Mouse (Mus musculus) midbrain, embryonic 16.5 days (tissue): ENCODE measurements around the gene Upf2. TPM values are rescaled to one million over a fixed set of nuclear protein-coding genes. Genes with fewer than 3 reads are reported as not detected.
"Not testable (repeated sequence)": the region's sequence is repeated elsewhere in the genome, so short reads cannot be mapped to it uniquely, and the experiment has no call there.

Source experiments
- ATAC-seq: fragments of 200-750 bp; cut with Nextera tagmentation; 2 replicates; pipeline ENCODE4 v1.8.0; 2017; ENCODE audit warnings: moderate TSS enrichment
- H3K27ac ChIP-seq: fragments of 300-500 bp; sonication (generic); 2 replicates; pipeline ENCODE4 v1.5.1; 2014; ENCODE audit warnings: mild to moderate bottlenecking, low read length, mixed read lengths
- H3K27me3 ChIP-seq: fragments of 300-500 bp; sonication (generic); 2 replicates; pipeline ENCODE4 v1.6.1; 2014; ENCODE audit warnings: low read depth, low read length, mixed read lengths; ENCODE audit not compliant: control insufficient read depth, insufficient read depth
- H3K36me3 ChIP-seq: fragments of 300-500 bp; sonication (generic); 2 replicates; pipeline ENCODE4 v1.6.1; 2014; ENCODE audit warnings: mild to moderate bottlenecking, low read length, moderate library complexity, mixed read lengths; ENCODE audit not compliant: control insufficient read depth, insufficient read depth
- H3K4me1 ChIP-seq: fragments of 300-500 bp; sonication (generic); 2 replicates; pipeline ENCODE4 v1.6.1; 2014; ENCODE audit warnings: mild to moderate bottlenecking, low read length, mixed read lengths; ENCODE audit not compliant: control insufficient read depth, insufficient read depth
- H3K4me2 ChIP-seq: fragments of 300-500 bp; sonication (generic); 2 replicates; pipeline ENCODE4 v1.6.1; 2014; ENCODE audit warnings: mild to moderate bottlenecking, low read length, mixed read lengths
- H3K4me3 ChIP-seq: fragments of 300-500 bp; sonication (generic); 2 replicates; pipeline ENCODE4 v1.5.1; 2014; ENCODE audit warnings: low read depth, mild to moderate bottlenecking, low read length, moderate library complexity, mixed read lengths
- H3K9ac ChIP-seq: fragments of 300-500 bp; sonication (generic); 2 replicates; pipeline ENCODE4 v1.6.1; 2014; ENCODE audit warnings: low read depth, low read length, mixed read lengths
- H3K9me3 ChIP-seq: fragments of 300-500 bp; sonication (generic); replicated peaks from 2 replicates; pipeline ENCODE4 v1.6.1; 2014; ENCODE audit warnings: mild to moderate bottlenecking, low read length, mixed read lengths; ENCODE audit not compliant: control insufficient read depth, poor library complexity, severe bottlenecking
- WGBS: fragments of 180-500 bp; shearing (Covaris S2); extraction: QIAGEN DNeasy Blood & Tissue Kit; methylation state at CpG from one replicate; pipeline ENCODE4 v1.1.7; 2014; 5-methylcytosine and 5-hydroxymethylcytosine counted together
- polyA plus RNA-seq: library from polyadenylated mRNA; unstranded; fragments of >200 nt; fragmentation: Nextera tagmentation; extraction: Ambion mirVana; gene quantifications from 2 replicates; pipeline ENCODE4 v1.2.1, GENCODE M21; 2015

Gene Upf2
- polyA plus RNA-seq, 1 experiment from 2014 or later: 8.0 TPM

GRCm38 (mm10) chr2:6085622-6086530 is 134.6 kb downstream of the Upf2 start:
- Histone ChIP-seq H3K4me3 (no peak overlapping the region), H3K4me1 (no peaks in the 10 kb centered on the region), H3K9me3 (no peaks in the 10 kb centered on the region), H3K4me2 (no peak overlapping the region), H3K9ac (no peak overlapping the region), H3K36me3 (no peaks in the 10 kb centered on the region), H3K27me3 (no peaks in the 10 kb centered on the region), H3K27ac (no peak overlapping the region)
- 86% methylated on average over 19 of the region's 19 CpGs for WGBS
- ATAC-seq: no peak

- Histone ChIP-seq H3K36me3 (no peaks in the 10 kb centered on the region), H3K4me2 (no peak overlapping the region), H3K9ac (no peak overlapping the region), H3K4me3 (no peak overlapping the region), H3K27me3 (no peaks in the 10 kb centered on the region), H3K27ac (no peak overlapping the region), H3K9me3 (no peaks in the 10 kb centered on the region), H3K4me1 (no peaks in the 10 kb centered on the region)
- ATAC-seq: no peak
- 94% methylated on average over 5 of the region's 5 CpGs for WGBS
Observed at GRCm38 (mm10) chr2:6087151-6087550, 135.9 kb downstream of the Upf2 start.

DNA sequence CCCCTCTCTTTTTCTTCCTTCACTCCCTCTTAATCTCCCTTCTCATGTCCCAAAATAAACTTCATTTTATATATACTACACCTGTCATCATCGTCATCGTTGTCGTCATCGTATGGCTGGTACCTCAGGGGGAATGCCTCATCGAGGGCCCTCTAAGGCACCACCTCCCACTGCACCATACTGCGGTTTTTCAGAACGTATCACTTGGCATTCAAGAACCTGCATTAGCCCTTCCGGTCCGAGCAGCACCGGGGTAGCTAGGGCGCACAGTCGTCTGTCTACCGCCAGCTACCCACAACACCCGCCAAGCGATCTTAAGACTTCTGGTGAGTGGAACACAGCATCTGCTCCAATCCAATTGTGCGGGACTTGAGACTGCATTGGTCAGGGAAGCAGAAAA is 138.7 kb downstream of the Upf2 start:
- not testable (repeated sequence) for H3K4me1 ChIP-seq, H3K9me3 ChIP-seq, H3K9ac ChIP-seq, H3K27ac ChIP-seq, H3K4me2 ChIP-seq, ATAC-seq, H3K36me3 ChIP-seq, H3K4me3 ChIP-seq, H3K27me3 ChIP-seq
- 91% methylated on average over 16 of the region's 16 CpGs for WGBS

- no peak for ATAC-seq
- Histone ChIP-seq H3K9me3 (no peaks in the 10 kb centered on the region), H3K4me3 (no peak overlapping the region), H3K9ac (no peak overlapping the region), H3K4me2 (no peak overlapping the region), H3K36me3 (no peaks in the 10 kb centered on the region), H3K27ac (no peak overlapping the region), H3K4me1 (no peaks in the 10 kb centered on the region; the same call in 1 of the 2 replicates), H3K27me3 (peaks cover 9% of the 10 kb centered on the region)
- 74% methylated on average over 7 of the region's 7 CpGs for WGBS
Observed at GRCm38 (mm10) chr2:6097113-6097716, 145.9 kb downstream of the Upf2 start.

DNA sequence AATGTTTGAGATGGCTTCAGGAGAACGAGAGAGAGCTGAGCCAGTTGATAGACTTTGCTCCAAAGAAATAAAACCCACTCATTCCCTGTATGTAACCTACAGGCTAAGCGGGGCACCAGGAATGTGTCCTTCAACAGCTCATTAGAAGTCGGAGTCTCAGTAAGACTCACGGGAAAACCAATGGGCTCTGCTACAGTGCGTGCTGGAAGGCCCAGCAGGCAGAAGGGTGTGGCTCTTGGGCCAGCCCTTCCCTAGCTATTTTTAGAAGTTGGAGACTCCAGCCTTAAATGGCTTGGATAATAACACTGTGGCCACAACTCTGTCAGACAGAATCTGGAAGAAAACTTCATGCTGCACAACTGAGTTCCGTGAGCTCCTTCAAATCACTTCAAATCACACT is 147.7 kb downstream of the Upf2 start:
- 47% methylated on average over 6 of the region's 6 CpGs for WGBS

GRCm38 (mm10) chr2:6099443-6099842 is 148.2 kb downstream of the Upf2 start:
- Histone ChIP-seq H3K27me3 (peaks cover 9% of the 10 kb centered on the region), H3K27ac (no peak overlapping the region), H3K4me1 (no peaks in the 10 kb centered on the region; the same call in 1 of the 2 replicates), H3K9ac (no peak overlapping the region), H3K4me3 (no peak overlapping the region), H3K36me3 (no peaks in the 10 kb centered on the region), H3K4me2 (no peak overlapping the region), H3K9me3 (no peaks in the 10 kb centered on the region)
- WGBS: 80% methylated on average over 9 of the region's 9 CpGs
- no peak for ATAC-seq

More for the DNA sequence above, 147.7 kb downstream of the Upf2 start:
- H3K4me2 ChIP-seq: no peak overlapping the region
- no peak overlapping the region for H3K27ac ChIP-seq
- H3K9me3 ChIP-seq: no peaks in the 10 kb centered on the region
- no peak overlapping the region for H3K9ac ChIP-seq
- peaks cover 9% of the 10 kb centered on the region for H3K27me3 ChIP-seq
- H3K4me3 ChIP-seq: no peak overlapping the region
- H3K4me1 ChIP-seq: no peaks in the 10 kb centered on the region; the same call in 1 of the 2 replicates
- no peak for ATAC-seq
- H3K36me3 ChIP-seq: no peaks in the 10 kb centered on the region

DNA sequence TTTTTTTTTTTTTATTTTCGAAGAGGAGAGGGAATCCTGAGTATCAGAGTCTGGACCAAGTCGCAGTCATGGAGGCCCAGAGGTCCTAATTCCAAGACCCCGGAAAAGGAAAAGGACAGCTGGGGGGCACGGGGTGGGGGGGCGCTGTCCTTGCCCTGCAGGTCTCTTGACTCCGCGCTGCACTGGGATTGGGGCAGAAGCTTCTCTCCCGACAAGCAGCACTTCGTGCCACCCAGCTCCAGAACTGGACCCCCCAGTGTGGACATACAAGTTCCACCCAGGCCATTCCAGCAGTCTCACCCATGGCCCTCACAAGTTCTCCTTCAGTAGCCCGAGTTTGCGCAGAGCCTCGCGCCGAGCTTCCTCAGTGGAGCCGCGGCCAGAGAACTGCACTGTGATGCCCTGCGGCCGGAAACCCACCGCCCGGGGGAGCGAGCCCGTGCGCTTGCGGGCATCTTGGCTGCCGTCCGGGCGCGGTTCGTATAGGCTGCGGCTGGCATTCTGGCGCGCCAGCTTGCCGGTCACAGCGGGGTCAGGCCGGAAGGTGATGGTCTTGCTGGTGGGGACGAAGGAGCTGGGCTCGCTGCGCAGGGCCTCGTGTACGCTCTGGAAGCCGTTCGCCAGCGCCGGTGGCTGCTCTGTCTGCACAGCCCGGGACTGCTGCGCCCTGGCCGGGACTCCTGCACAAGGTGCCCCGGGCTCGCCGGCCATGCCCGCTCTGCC is 148.9 kb downstream of the Upf2 start:
- H3K9me3 ChIP-seq: no peaks in the 10 kb centered on the region
- WGBS: 12% methylated on average over 51 of the region's 51 CpGs
- peaks cover 9% of the 10 kb centered on the region for H3K27me3 ChIP-seq
- H3K4me2 ChIP-seq: peak overlapping the region; percentile 95
- peak; percentile 88 for ATAC-seq
- H3K9ac ChIP-seq: peak overlapping the region; percentile 71
- no peaks in the 10 kb centered on the region for H3K36me3 ChIP-seq
- H3K4me3 ChIP-seq: peak overlapping the region; percentile 55
- no peaks in the 10 kb centered on the region; the same call in 1 of the 2 replicates for H3K4me1 ChIP-seq
- no peak overlapping the region for H3K27ac ChIP-seq

GRCm38 (mm10) chr2:6100755-6101154 is 149.5 kb downstream of the Upf2 start:
- H3K4me1 ChIP-seq: no peaks in the 10 kb centered on the region; the same call in 1 of the 2 replicates
- WGBS: 49% methylated on average over 20 of the region's 20 CpGs
- H3K4me2 ChIP-seq: peak overlapping the region; percentile 95
- H3K36me3 ChIP-seq: no peaks in the 10 kb centered on the region
- no peaks in the 10 kb centered on the region for H3K9me3 ChIP-seq
- peak overlapping the region; percentile 71 for H3K9ac ChIP-seq
- peaks cover 9% of the 10 kb centered on the region for H3K27me3 ChIP-seq
- peak overlapping the region; percentile 55 for H3K4me3 ChIP-seq
- H3K27ac ChIP-seq: no peak overlapping the region
- 0 out of 2 replicates have a peak, but pooled peaks have one; percentile 5 for ATAC-seq
